9 mouse cellular contexts compared by ENCODE assay signal in genomic region chr9:110922759-110923158, GRCm38 (mm10). TPM values are rescaled to one million over a fixed set of nuclear protein-coding genes. Genes with fewer than 3 reads are reported as not detected.
DNase-seq lines count a peak whose midpoint lies in the region; ATAC-seq lines count a peak whose summit lies in the region.
"Had no signal": no experiment of that assay in that cellular context is flagged by ENCODE, and none has a peak within 500 bp of the region (broad histone marks: within the 10 kb centered on the region; RNA-seq: fewer than 3 reads in every experiment).

No protein-coding gene starts in this region.

- no peaks in the 10 kb centered on the region for H3K9me3 ChIP-seq in liver, embryonic 13.5 days (replicated peaks)
- H3K9me3 ChIP-seq: heart, embryonic 15.5 days had no signal

- WGBS in liver, embryonic 13.5 days (ENCODE audit: insufficient replicate concordance): 13% methylated on average over 7 of the region's 7 CpGs

- H3K27ac ChIP-seq in liver, embryonic 13.5 days: no peak overlapping the region
- H3K27ac ChIP-seq: heart, embryonic 15.5 days had no signal

- H3K27me3 ChIP-seq in liver, embryonic 13.5 days: no peaks in the 10 kb centered on the region
- H3K27me3 ChIP-seq: heart, embryonic 15.5 days had no signal

- ATAC-seq in hematopoietic stem cell, adult 5-6 weeks (replicated peaks in 1 of 2; ENCODE audit: insufficient read depth in 1 of 2, low FRiP score in 2 of 2, low TSS enrichment in 1 of 2, low read depth in 1 of 2, poor library complexity in 2 of 2, severe bottlenecking in 2 of 2): peak; percentile 68 to 71; a peak in 3 of 4 replicates
- no peak for ATAC-seq in liver, embryonic 13.5 days (ENCODE audit: low read depth)

- H3K9ac ChIP-seq in liver, embryonic 13.5 days: no peak overlapping the region
- H3K9ac ChIP-seq: heart, embryonic 15.5 days had no signal

- H3K36me3 ChIP-seq in liver, embryonic 13.5 days: no peaks in the 10 kb centered on the region
- H3K36me3 ChIP-seq: heart, embryonic 15.5 days had no signal

- H3K4me2 ChIP-seq in liver, embryonic 13.5 days: no peak overlapping the region
- H3K4me2 ChIP-seq: heart, embryonic 15.5 days had no signal

- no peaks in the 10 kb centered on the region for H3K4me1 ChIP-seq in liver, embryonic 13.5 days (replicated peaks)
- H3K4me1 ChIP-seq: heart, embryonic 15.5 days had no signal

- H3K4me3 ChIP-seq in liver, embryonic 13.5 days (replicated peaks): no peak overlapping the region
- H3K4me3 ChIP-seq: heart, embryonic 15.5 days had no signal

- peak; percentile 65 for DNase-seq in layer of hippocampus, adult 11-12 months (ENCODE audit: low spot score)
- DNase-seq in layer of hippocampus, adult 9-11 months: no peak
- peak; percentile 70 for DNase-seq in adipocyte (ENCODE audit: low spot score)
- peak; percentile 85 for DNase-seq in embryo, embryonic 11 days
- DNase-seq in liver, embryonic 13.5 days: peak; percentile 33
- DNase-seq in right cerebral cortex, adult 18-20 months: peak; percentile 48
- peak; percentile 25 for DNase-seq in urinary bladder, postnatal 10 days (ENCODE audit: low spot score)

RNA-seq across cellular contexts. Expression of gene Fam240a, which starts 6.1 kb away (rescaled TPM):
- not detected in 2 replicates for total RNA-seq in hematopoietic stem cell, adult 5-6 weeks (2017)
- polyA plus RNA-seq in liver, embryonic 13.5 days (2015; fragmentation: Nextera tagmentation; extraction: Ambion mirVana): not detected in 2 replicates
- polyA plus RNA-seq: heart, embryonic 15.5 days had no signal

RNA-seq across cellular contexts. Expression of gene Tdgf1, which starts 23.2 kb away (rescaled TPM):
- not detected in 2 replicates for total RNA-seq in hematopoietic stem cell, adult 5-6 weeks (2017)
- not detected in 2 replicates for polyA plus RNA-seq in liver, embryonic 13.5 days (2015; fragmentation: Nextera tagmentation; extraction: Ambion mirVana)
- polyA plus RNA-seq: heart, embryonic 15.5 days had no signal

RNA-seq across cellular contexts. Expression of gene Lrrc2, which starts 28.6 kb away (rescaled TPM):
- 0.50 TPM in 1 of 2 replicates, not detected in the other for total RNA-seq in hematopoietic stem cell, adult 5-6 weeks (2017)
- 0.29 and 0.49 TPM in 2 replicates for polyA plus RNA-seq in liver, embryonic 13.5 days (2015; fragmentation: Nextera tagmentation; extraction: Ambion mirVana)

RNA-seq across cellular contexts. Expression of gene Tmie, which starts 42.8 kb away (rescaled TPM):
- 0.50 TPM in 1 of 2 replicates, not detected in the other for total RNA-seq in hematopoietic stem cell, adult 5-6 weeks (2017)
- polyA plus RNA-seq in liver, embryonic 13.5 days (2015; fragmentation: Nextera tagmentation; extraction: Ambion mirVana): 1.3 and 1.6 TPM in 2 replicates

RNA-seq across cellular contexts. Expression of gene Als2cl, which starts 43.1 kb away (rescaled TPM):
- 1.5 and 4.9 TPM in 2 replicates for total RNA-seq in hematopoietic stem cell, adult 5-6 weeks (2017)
- polyA plus RNA-seq in liver, embryonic 13.5 days (2015; fragmentation: Nextera tagmentation; extraction: Ambion mirVana): 1.6 and 1.7 TPM in 2 replicates
